Mouse (Mus musculus): Measurements from ENCODE around the gene Nfkbil1. TPM values are rescaled to one million over a fixed set of nuclear protein-coding genes. Genes with fewer than 3 reads are reported as not detected.
"Not testable (repeated sequence)": the region's sequence is repeated elsewhere in the genome, so short reads cannot be mapped to it uniquely, and the experiment has no call there.

Gene Nfkbil1
- polyA plus RNA-seq, 1 experiment from 2014 or later, result 4.3 TPM

DNA sequence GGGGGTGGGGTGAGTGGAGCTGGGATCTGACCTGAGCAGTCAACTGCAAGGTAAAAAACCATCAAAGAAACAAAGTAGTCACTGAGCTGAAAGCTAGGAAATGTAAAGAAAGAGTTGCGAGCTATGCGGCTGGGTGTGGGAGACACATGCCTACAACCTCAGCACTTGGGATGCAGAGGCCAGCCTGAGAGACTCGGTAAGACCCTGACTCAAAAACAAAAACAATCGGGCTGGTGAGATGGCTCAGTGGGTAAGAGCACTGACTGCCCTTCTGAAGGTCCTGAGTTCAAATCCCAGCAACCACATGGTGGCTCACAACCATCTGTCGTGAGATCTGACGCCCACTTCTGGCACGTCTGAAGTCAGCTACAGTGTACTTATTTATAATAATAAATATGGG, 1.5 kb downstream of the Nfkbil1 start:
- peak overlapping the region; percentile 59; the same call in 1 of the 2 replicates for H3K4me3 ChIP-seq (ENCODE audit: low read depth, low read length)
- H3K27me3 ChIP-seq (replicated peaks; ENCODE audit: control insufficient read depth, insufficient read depth, low read length); ATAC-seq (replicated peaks; ENCODE audit: low FRiP score, low TSS enrichment, low read depth); H3K9me3 ChIP-seq (ENCODE audit: control insufficient read depth, low read length); DNase-seq (ENCODE audit: low spot score); H3K9ac ChIP-seq (ENCODE audit: low read length): not testable (repeated sequence)
- H3K27ac ChIP-seq (ENCODE audit: low read depth), result peak overlapping the region; percentile 96
- peaks cover 18% of the 10 kb centered on the region for H3K36me3 ChIP-seq (ENCODE audit: control insufficient read depth, insufficient read depth, low read length)
- WGBS, result 86% methylated on average over 7 of the region's 7 CpGs
- H3K4me1 ChIP-seq (replicated peaks; ENCODE audit: control insufficient read depth, insufficient read depth, low read length), result peaks cover 42% of the 10 kb centered on the region
- H3K4me2 ChIP-seq (ENCODE audit: low read length), result peak overlapping the region; percentile 84

DNA sequence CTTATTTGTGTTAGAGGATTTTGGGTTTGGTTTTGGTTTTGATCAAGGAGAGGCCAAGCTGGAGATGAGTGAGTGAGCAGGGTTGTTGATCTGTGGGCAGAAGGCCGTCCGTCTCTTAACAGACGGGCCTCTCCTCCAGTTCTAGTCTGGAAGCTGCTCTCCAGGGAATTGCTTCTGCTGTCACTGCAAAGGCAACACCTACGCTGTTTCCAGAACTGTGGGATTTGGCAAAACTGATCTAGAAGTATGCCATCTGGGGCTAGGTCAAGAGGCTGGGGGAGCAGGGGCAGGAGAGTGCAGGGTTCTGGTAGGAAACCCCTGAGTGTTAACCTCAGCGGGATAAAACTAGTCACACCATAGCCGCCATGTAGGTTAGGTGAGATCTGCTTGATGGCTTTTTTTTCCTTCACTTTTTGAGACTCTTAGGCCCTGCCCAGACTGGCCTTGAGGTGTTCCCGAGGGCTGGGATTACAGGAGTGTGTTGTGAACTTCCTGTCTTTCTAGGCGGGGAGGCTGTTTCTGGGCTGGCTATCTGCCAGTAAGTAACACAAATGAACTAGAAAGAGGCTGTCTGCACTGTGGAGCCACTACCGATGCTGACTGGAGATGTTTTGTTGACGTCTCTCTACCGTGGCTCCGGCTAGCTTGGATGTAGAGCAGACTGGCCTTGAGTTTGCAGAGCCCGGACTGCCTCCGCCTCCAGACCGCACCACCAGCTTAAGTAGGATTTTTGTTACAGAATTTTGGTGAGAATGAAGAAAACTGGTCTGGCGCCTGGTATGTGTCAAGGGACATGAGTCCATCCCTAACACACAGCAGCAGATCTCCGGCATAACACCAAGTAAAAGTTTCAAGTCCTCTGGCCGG, 2.2 kb downstream of the Nfkbil1 start, which contains the start of gene Atp6v1g2:
Gene Atp6v1g2, plus strand, starts transcription at position 547 of the 867 bp plus-strand sequence.
- Histone ChIP-seq H3K4me1 (replicated peaks; ENCODE audit: control insufficient read depth, insufficient read depth, low read length) (peaks cover 42% of the 10 kb centered on the region), H3K36me3 (ENCODE audit: control insufficient read depth, insufficient read depth, low read length) (peaks cover 25% of the 10 kb centered on the region), H3K27ac (ENCODE audit: low read depth) (peak within 1 kb of the TSS; percentile 96), H3K4me2 (ENCODE audit: low read length) (peak within 1 kb of the TSS; percentile 84), H3K27me3 (replicated peaks; ENCODE audit: control insufficient read depth, insufficient read depth, low read length) (no peaks in the 10 kb centered on the region), H3K4me3 (ENCODE audit: low read depth, low read length) (peak within 1 kb of the TSS; percentile 59), H3K9me3 (ENCODE audit: control insufficient read depth, low read length) (no peaks in the 10 kb centered on the region), H3K9ac (ENCODE audit: low read length) (peak within 1 kb of the TSS; percentile 73)
- WGBS, result 39% methylated on average over 18 of the region's 18 CpGs
- ATAC-seq (replicated peaks; ENCODE audit: low FRiP score, low TSS enrichment, low read depth) (0 out of 2 replicates have a peak, but pooled peaks have one; percentile 2), DNase-seq (ENCODE audit: low spot score) (no peak)

DNA sequence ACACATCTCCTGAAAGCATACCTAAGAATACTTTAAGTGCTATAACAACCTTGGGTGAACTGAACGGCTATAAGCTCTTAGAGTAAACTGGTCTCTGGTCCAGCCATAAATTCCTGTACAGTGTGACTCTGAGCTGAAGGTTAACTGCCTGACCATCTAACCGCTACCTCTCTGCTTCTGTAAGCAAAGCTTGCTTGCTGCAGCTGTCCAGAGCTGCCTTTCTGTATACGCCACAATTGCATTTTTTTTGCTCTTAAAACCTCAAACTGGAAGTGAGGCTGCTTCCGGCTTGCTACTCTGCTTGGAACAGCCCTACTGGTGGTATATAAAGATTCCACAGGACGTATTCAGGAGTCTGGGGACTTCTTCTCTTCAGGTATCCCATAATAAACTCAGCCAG, 2.9 kb downstream of the Nfkbil1 start:
- Histone ChIP-seq H3K4me1 (replicated peaks; ENCODE audit: control insufficient read depth, insufficient read depth, low read length) (peaks cover 42% of the 10 kb centered on the region), H3K27me3 (replicated peaks; ENCODE audit: control insufficient read depth, insufficient read depth, low read length) (no peaks in the 10 kb centered on the region), H3K4me3 (ENCODE audit: low read depth, low read length) (no peak overlapping the region), H3K27ac (ENCODE audit: low read depth) (peak overlapping the region; percentile 96), H3K9me3 (ENCODE audit: control insufficient read depth, low read length) (no peaks in the 10 kb centered on the region), H3K36me3 (ENCODE audit: control insufficient read depth, insufficient read depth, low read length) (peaks cover 27% of the 10 kb centered on the region), H3K4me2 (ENCODE audit: low read length) (peak overlapping the region; percentile 84; the same call in 1 of the 2 replicates), H3K9ac (ENCODE audit: low read length) (no peak overlapping the region)
- DNase-seq (ENCODE audit: low spot score), result no peak
- WGBS, result 57% methylated on average over 5 of the region's 5 CpGs
- ATAC-seq (replicated peaks; ENCODE audit: low FRiP score, low TSS enrichment, low read depth), result no peak

DNA sequence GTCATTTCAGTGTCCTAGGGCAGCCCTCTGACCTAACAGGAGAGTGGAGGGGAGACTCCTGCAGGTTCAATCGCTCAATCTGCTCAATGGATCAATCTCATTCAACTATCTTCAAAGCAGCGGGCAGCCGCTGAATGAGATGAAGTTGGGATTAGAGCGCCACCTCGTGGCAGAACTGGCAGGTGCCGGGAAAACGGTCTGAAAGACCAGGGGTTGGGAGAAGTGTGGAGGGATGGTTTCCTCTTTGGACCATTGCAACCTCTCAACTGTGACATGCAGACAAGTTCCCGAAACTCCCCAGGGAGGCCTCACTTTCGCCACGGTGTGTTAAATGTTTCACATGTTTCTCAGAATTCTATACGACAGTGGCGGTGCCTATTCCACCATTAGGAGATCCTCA, 3.5 kb downstream of the Nfkbil1 start:
- 19% methylated on average over 12 of the region's 12 CpGs for WGBS

DNA sequence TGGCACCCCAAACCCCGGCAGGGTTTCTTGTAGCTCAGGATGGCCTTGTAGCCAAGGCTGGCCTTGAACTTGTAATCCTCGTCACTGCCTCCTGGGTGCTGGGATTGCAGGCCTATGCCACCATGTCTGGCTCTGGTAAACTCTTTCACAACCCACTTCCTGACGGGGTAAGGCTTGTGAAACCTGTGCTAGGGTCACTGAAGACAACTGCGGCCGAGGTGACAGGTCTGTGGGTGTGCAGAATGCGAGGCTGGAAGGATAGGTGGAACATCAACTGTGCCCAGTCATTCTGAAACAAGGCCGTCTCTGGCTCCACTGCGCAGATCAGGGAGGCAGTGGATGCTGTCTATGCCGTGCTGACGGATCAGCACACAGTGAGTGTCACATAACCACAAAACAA, 4.6 kb downstream of the Nfkbil1 start:
- no peak for ATAC-seq (replicated peaks; ENCODE audit: low FRiP score, low TSS enrichment, low read depth)
- H3K9me3 ChIP-seq (ENCODE audit: control insufficient read depth, low read length), result no peaks in the 10 kb centered on the region
- no peak overlapping the region for H3K9ac ChIP-seq (ENCODE audit: low read length)
- H3K4me2 ChIP-seq (ENCODE audit: low read length), result no peak overlapping the region
- no peaks in the 10 kb centered on the region for H3K27me3 ChIP-seq (replicated peaks; ENCODE audit: control insufficient read depth, insufficient read depth, low read length)
- H3K4me3 ChIP-seq (ENCODE audit: low read depth, low read length), result no peak overlapping the region
- H3K4me1 ChIP-seq (replicated peaks; ENCODE audit: control insufficient read depth, insufficient read depth, low read length), result peaks cover 38% of the 10 kb centered on the region
- H3K27ac ChIP-seq (ENCODE audit: low read depth), result no peak overlapping the region
- peaks cover 27% of the 10 kb centered on the region for H3K36me3 ChIP-seq (ENCODE audit: control insufficient read depth, insufficient read depth, low read length)
- no peak for DNase-seq (ENCODE audit: low spot score)
- 94% methylated on average over 10 of the region's 10 CpGs for WGBS

More for the DNA sequence above, 3.5 kb downstream of the Nfkbil1 start:
- Histone ChIP-seq H3K4me2 (ENCODE audit: low read length) (peak overlapping the region; percentile 15; the same call in 1 of the 2 replicates), H3K4me3 (ENCODE audit: low read depth, low read length) (no peak overlapping the region), H3K36me3 (ENCODE audit: control insufficient read depth, insufficient read depth, low read length) (peaks cover 27% of the 10 kb centered on the region), H3K9me3 (ENCODE audit: control insufficient read depth, low read length) (no peaks in the 10 kb centered on the region), H3K27me3 (replicated peaks; ENCODE audit: control insufficient read depth, insufficient read depth, low read length) (no peaks in the 10 kb centered on the region), H3K4me1 (replicated peaks; ENCODE audit: control insufficient read depth, insufficient read depth, low read length) (peaks cover 42% of the 10 kb centered on the region), H3K9ac (ENCODE audit: low read length) (no peak overlapping the region), H3K27ac (ENCODE audit: low read depth) (peak overlapping the region; percentile 96; the same call in 1 of the 2 replicates)
- DNase-seq (ENCODE audit: low spot score), result peak; percentile 97
- no peak for ATAC-seq (replicated peaks; ENCODE audit: low FRiP score, low TSS enrichment, low read depth)

DNA sequence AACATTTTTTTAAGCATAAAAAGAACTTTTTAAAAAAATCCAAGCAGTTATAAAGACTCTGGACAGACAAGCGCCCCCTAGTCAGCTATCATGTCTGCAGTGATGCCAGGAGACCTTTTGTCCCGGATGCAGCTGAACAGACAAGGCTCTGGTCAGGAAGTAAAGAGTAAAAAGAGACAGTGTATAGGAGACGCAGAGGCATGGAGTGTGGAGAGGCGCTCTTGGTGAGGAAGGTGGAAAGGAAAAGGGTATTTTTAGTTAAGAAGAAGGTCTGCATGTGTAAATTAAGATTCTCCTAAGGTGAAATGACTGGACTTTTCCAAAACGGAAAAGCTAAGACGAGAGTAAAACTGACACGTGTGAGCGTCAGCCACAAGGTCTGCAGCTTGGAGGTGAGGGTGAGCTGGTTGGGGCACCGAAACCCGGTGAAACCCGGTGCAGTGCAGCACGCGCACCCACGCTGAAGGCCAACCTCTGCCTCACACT, 9.0 kb downstream of the Nfkbil1 start:
- 78% methylated on average over 14 of the region's 14 CpGs for WGBS
- Histone ChIP-seq H3K36me3 (ENCODE audit: control insufficient read depth, insufficient read depth, low read length) (peaks cover 35% of the 10 kb centered on the region), H3K4me2 (ENCODE audit: low read length) (no peak overlapping the region), H3K27ac (ENCODE audit: low read depth) (no peak overlapping the region), H3K4me3 (ENCODE audit: low read depth, low read length) (no peak overlapping the region), H3K9ac (ENCODE audit: low read length) (no peak overlapping the region), H3K27me3 (replicated peaks; ENCODE audit: control insufficient read depth, insufficient read depth, low read length) (no peaks in the 10 kb centered on the region), H3K9me3 (ENCODE audit: control insufficient read depth, low read length) (no peaks in the 10 kb centered on the region), H3K4me1 (replicated peaks; ENCODE audit: control insufficient read depth, insufficient read depth, low read length) (peaks cover 11% of the 10 kb centered on the region)
- no peak for DNase-seq (ENCODE audit: low spot score)
- ATAC-seq (replicated peaks; ENCODE audit: low FRiP score, low TSS enrichment, low read depth), result no peak

DNA sequence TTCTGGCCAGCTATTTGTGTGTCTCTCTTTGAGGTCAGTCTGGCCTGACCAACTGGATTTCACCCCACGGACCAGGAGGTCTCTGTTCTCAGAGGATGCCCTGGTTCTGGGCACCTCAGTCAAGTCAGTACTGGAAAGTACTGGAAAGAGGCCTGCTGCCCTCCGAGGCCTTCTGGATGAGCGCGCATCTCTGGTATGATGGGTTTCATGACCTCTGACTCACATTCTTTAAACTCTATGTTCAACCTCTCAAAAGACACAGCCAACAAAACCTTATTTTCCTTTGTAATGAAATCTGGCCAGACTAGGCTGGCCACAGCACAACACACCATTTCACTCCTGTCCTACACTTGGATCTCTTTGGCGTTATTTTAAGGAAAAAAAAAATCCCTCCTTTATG, 10.1 kb downstream of the Nfkbil1 start:
- ATAC-seq (replicated peaks; ENCODE audit: low FRiP score, low TSS enrichment, low read depth), result no peak
- Histone ChIP-seq H3K27ac (ENCODE audit: low read depth) (no peak overlapping the region), H3K4me1 (replicated peaks; ENCODE audit: control insufficient read depth, insufficient read depth, low read length) (peaks cover 14% of the 10 kb centered on the region), H3K4me3 (ENCODE audit: low read depth, low read length) (no peak overlapping the region), H3K4me2 (ENCODE audit: low read length) (no peak overlapping the region), H3K9me3 (ENCODE audit: control insufficient read depth, low read length) (no peaks in the 10 kb centered on the region), H3K9ac (ENCODE audit: low read length) (no peak overlapping the region), H3K27me3 (replicated peaks; ENCODE audit: control insufficient read depth, insufficient read depth, low read length) (no peaks in the 10 kb centered on the region), H3K36me3 (ENCODE audit: control insufficient read depth, insufficient read depth, low read length) (peaks cover 28% of the 10 kb centered on the region)
- DNase-seq (ENCODE audit: low spot score), result no peak
- 94% methylated on average over 5 of the region's 5 CpGs for WGBS

DNA sequence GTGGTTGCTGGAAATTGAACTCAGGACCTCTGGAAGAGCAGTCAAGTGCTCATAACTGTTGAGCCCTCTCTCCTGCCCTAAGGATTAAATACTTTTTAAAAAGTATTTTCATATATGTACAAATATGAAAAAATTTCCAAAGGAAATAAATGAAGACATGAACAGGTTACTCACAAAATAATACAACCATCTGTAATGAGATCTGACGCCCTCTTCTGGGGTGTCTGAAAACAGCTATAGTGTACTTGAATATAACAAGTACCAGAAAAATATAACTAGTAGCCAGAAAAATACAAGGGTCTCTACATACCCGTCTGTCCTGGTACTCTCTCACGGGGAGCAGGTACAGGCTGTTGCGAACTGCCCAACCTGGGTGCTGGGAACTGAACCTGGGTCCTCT, 11.0 kb downstream of the Nfkbil1 start:
- Histone ChIP-seq H3K4me1 (replicated peaks; ENCODE audit: control insufficient read depth, insufficient read depth, low read length) (peaks cover 16% of the 10 kb centered on the region), H3K9ac (ENCODE audit: low read length) (no peak overlapping the region), H3K27me3 (replicated peaks; ENCODE audit: control insufficient read depth, insufficient read depth, low read length) (no peaks in the 10 kb centered on the region), H3K4me2 (ENCODE audit: low read length) (no peak overlapping the region), H3K36me3 (ENCODE audit: control insufficient read depth, insufficient read depth, low read length) (peaks cover 32% of the 10 kb centered on the region), H3K9me3 (ENCODE audit: control insufficient read depth, low read length) (no peaks in the 10 kb centered on the region), H3K4me3 (ENCODE audit: low read depth, low read length) (no peak overlapping the region), H3K27ac (ENCODE audit: low read depth) (no peak overlapping the region)
- ATAC-seq (replicated peaks; ENCODE audit: low FRiP score, low TSS enrichment, low read depth) (no peak), DNase-seq (ENCODE audit: low spot score) (no peak)
- WGBS, result 93% methylated on average over 4 of the region's 4 CpGs

Measured in intestine, embryonic 14.5 days (tissue).